Mouse (Mus musculus) bone marrow, adult 2 months (tissue): ENCODE data around the gene Snx15.

Experiments
- CTCF ChIP-seq: fragments of 200-500 bp; IDR thresholded peaks from 2 replicates; pipeline ENCODE4 v1.5.1; 2011; ENCODE audit warnings: low read length, control low read depth; ENCODE audit not compliant: control insufficient read depth, insufficient read depth
- POLR2A ChIP-seq: fragments of 200-500 bp; IDR thresholded peaks from 2 replicates; pipeline ENCODE4 v1.6.1; 2011; ENCODE audit warnings: low read depth, mild to moderate bottlenecking, control low read depth, low read length, borderline replicate concordance; ENCODE audit not compliant: control insufficient read depth

GRCm38 (mm10) chr19:6174771-6175170 is 46.7 kb upstream of the Snx15 start:
- TF ChIP-seq CTCF (no peak), POLR2A (no peak)
